Mouse (Mus musculus): ENCODE measurements around the gene Rev1. TPM values are rescaled to one million over a fixed set of nuclear protein-coding genes. Genes with fewer than 3 reads are reported as not detected.

Rev1 gene
- total RNA-seq (2021) = 10 to 100 TPM; 16.6 to 17.2 TPM
- long read RNA-seq, experiment 1, full-length matches to known transcripts = 7 of 17 reads
- long read RNA-seq, experiment 1, partial matches to known transcripts = 3 of 17 reads
- long read RNA-seq, experiment 1, other reads (novel, unspliced or antisense) = 7 of 17 reads
- long read RNA-seq, experiment 2, full-length matches to known transcripts = 6 of 15 reads
- long read RNA-seq, experiment 2, partial matches to known transcripts = 1 of 15 reads
- long read RNA-seq, experiment 2, other reads (novel, unspliced or antisense) = 8 of 15 reads

DNA sequence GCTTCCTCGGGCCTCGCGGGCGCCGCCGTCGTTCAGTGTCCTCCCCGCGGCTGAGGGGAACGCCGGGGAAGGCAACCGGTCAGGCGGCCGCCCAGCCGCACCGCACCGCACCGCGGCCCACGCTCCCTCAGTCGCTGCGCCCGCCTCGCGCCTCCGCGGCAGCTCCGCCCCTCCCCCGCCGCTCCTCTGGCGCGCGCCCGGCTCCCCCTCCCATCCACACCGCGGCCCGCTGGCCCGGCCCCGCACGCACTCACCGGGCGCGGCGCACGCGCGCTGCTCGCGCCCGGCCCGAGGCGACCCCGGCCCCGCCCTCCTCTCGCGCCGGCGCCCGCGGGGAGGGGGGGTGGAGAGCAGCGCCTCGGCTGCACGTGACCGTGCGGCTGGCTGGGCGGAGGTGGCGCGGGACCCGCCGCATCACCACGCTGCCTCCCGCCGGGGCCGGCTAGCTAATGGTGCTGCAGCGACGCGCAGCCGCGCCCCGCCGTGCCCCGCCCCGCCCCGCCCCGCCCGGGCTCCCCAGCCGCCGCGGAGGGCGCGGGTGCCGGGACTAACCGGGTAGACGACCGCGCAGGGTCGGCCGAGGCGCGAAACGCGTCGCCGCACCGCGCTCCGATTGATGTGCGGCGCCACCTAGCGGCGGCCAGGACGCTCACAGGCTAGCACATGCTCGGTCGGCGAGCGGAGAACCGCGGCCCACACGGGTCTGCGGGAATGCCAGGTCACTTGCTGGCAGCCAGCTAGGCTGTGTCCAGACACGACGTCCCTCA is at the start of gene Rev1:
TSS of gene Rev1 (minus strand) at position 301 of the 767 bp plus-strand sequence.
- intact Hi-C loops (cut with DNase I; ENCODE audit: low total_unique reads) = no loop called here
- peak; percentile 96 for DNase-seq

DNA sequence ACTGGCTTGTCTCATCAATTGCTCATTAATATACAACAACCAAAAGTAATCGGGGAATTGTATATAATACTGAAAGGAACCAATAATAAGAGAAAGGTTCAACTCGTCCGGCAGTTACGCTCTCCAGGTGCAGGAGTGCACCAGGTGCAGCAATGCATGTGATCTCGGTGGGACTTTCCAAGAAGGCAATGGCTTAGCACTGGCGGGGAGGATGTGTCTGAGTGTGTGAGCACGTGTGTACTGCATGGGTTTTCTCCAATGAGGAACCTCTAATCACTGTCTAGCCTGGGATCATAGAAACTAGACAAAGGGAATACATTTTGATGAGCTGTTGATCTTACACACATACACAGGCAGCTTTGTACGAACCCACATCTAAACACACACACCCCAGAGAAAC is 49.3 kb upstream of the Rev1 start:
- no peak for DNase-seq
- intact Hi-C loops (cut with DNase I; ENCODE audit: low total_unique reads) = no loop called here

GRCm38 (mm10) chr1:38176077-38176476 is 46.5 kb upstream of the Rev1 start:
- intact Hi-C loops (cut with DNase I; ENCODE audit: low total_unique reads) = no loop called here
- no peak for DNase-seq

- no peak for DNase-seq
- intact Hi-C loops (cut with DNase I; ENCODE audit: low total_unique reads) = no loop called here
These were observed 42.3 kb upstream of the Rev1 start for GRCm38 (mm10) chr1:38171874-38172273.

- DNase-seq = no peak
- intact Hi-C loops (cut with DNase I; ENCODE audit: low total_unique reads) = no loop called here
These were observed 36.1 kb upstream of the Rev1 start for GRCm38 (mm10) chr1:38165696-38166095.

- intact Hi-C loops (cut with DNase I; ENCODE audit: low total_unique reads) = no loop called here
- no peak for DNase-seq
These were observed 20.5 kb upstream of the Rev1 start for GRCm38 (mm10) chr1:38150086-38150485.

- intact Hi-C loops (cut with DNase I; ENCODE audit: low total_unique reads) = no loop called here
- DNase-seq = no peak
These were observed 16.4 kb upstream of the Rev1 start for GRCm38 (mm10) chr1:38146008-38146407.

DNA sequence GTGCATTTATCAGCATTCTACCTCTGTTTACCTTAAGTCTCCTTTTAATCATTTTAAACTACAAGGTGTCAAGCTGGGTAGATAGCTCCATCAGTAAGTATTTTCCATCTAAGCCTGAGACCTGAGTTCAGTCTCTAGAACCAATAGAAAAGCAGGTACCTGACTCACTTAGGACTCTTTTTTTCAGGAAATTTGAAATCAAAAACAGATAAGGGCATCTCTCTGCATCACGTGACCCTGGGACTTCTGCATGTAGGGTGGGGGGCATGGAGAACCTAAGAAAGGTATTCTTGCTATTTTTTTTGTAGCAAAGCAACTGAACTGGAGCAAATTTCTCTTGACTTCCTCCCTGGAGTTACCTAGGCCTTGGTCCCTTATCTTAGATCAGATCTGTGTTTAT is 11.8 kb upstream of the Rev1 start:
- no peak for DNase-seq
- intact Hi-C loops (cut with DNase I; ENCODE audit: low total_unique reads) = no loop called here

DNA sequence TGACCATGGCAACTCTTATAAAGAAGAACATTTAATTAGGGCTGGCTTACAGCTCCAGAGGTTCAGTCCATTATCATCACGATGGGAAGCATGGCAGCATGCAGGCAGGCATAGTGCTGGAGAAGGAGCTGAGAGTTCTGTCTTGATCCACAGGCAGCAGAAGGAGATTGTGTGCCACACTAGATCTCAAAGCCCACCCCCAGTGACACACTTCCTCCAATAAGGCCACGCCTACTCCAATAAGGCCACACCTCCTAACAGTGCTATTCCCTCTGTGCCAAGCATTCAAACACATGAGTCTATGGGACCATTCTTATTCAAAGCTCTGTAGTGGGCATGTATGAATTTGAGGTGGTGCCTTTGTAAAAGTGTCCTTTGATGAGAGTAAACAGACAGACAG is 11.3 kb upstream of the Rev1 start:
- intact Hi-C loops (cut with DNase I; ENCODE audit: low total_unique reads) = no loop called here
- DNase-seq = no peak

- intact Hi-C loops (cut with DNase I; ENCODE audit: low total_unique reads) = no loop called here
- DNase-seq = no peak
These were observed 9.8 kb upstream of the Rev1 start for GRCm38 (mm10) chr1:38139396-38139795.

GRCm38 (mm10) chr1:38132942-38133341 is 3.3 kb upstream of the Rev1 start:
- intact Hi-C loops (cut with DNase I; ENCODE audit: low total_unique reads) = no loop called here
- DNase-seq = no peak

GRCm38 (mm10) chr1:38130715-38131483 is 1.3 kb upstream of the Rev1 start:
- intact Hi-C loops (cut with DNase I; ENCODE audit: low total_unique reads) = no loop called here
- DNase-seq = no peak

DNA sequence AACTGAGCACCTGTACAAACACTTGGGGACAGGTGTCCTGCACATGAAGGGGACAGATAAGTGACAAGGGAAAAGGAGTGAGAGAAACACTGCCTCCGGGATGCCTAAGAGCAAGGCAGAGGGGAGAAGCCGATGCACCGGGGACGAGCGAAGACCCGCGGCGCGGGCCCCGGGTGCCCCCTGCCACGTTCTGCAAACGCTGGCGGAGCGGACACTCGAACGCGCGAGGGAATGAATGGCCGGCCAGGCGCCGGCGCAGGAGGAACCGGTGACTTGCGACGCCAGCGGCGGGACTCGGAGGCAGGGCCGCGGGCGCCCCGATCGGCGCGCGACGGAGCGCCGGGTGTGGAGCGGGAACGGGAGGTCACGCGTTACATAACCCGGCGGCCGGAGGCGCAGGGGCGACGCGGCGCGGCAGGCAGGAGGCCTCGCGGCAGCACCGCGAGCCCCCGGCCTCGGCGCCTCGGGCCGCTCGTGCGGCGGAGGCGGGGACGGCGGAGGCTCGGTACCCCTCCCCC is 623 bp downstream of the Rev1 start:
- intact Hi-C loops (cut with DNase I; ENCODE audit: low total_unique reads) = no loop called here
- peak; percentile 58 for DNase-seq

- DNase-seq = no peak
- intact Hi-C loops (cut with DNase I; ENCODE audit: low total_unique reads) = no loop called here
These were observed 2.6 kb downstream of the Rev1 start for GRCm38 (mm10) chr1:38127036-38127435.

DNA sequence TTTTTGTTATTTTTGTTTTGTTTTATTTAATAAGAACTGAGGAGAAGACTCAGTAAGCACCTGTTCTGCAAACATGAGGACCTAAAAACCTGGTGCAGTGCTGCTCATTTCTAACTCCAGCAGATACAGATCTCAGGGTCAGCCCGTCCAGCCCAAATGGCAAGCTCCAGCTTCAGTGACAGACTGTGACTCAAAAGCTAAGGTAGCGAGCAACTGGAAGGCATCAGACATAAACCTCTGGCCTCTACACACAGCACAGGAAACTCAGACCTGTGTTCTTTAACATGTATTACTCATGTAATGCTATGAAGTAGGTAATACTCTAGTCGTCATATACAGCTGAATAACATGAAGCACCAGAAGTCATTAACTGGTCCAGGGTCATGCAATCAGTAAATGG is 3.2 kb downstream of the Rev1 start:
- intact Hi-C loops (cut with DNase I; ENCODE audit: low total_unique reads) = no loop called here
- no peak for DNase-seq

GRCm38 (mm10) chr1:38124261-38124660 is 5.3 kb downstream of the Rev1 start:
- intact Hi-C loops (cut with DNase I; ENCODE audit: low total_unique reads) = no loop called here
- DNase-seq = no peak

DNA sequence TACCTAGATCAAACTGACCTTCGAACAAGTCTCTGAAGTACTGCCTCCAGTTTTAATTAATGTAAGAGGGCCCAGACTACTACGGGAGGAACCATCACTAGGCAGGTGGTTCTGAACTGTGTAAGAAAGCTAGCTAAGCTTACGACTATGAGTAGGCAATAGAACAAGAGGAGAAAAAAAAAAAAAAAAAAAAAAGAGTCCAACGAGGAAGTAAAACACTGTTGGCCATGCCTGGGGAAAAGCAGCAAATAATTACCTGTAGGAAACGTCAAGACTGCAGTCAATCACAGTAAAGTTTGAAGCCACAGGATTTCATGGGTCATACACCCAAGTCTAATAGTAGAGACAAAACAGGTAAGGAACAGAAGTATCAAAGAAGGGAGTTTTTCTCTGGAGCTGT is 8.7 kb downstream of the Rev1 start:
- intact Hi-C loops (cut with DNase I; ENCODE audit: low total_unique reads) = no loop called here
- DNase-seq = no peak

GRCm38 (mm10) chr1:38118624-38119023 is 11.0 kb downstream of the Rev1 start:
- intact Hi-C loops (cut with DNase I; ENCODE audit: low total_unique reads) = no loop called here
- no peak for DNase-seq

DNA sequence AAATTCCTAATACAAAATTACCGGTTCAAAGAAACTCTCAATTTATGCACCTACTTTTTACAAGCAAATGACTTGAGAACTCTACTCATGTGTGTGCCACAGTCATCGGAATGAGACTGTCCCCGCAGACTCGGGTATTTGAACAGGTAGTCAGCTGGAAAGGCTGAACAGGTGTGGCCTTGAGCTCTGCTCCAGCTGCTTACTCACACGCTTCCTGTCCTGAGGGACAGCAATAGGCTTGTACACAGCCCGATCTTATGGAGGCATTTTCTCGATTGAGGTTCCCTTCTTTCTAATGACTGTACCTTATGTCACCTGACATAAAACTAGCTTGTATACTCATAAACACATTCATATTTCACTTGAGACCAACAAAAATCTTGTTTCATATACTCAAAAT is 19.8 kb downstream of the Rev1 start:
- DNase-seq = no peak
- intact Hi-C loops (cut with DNase I; ENCODE audit: low total_unique reads) = no loop called here

DNA sequence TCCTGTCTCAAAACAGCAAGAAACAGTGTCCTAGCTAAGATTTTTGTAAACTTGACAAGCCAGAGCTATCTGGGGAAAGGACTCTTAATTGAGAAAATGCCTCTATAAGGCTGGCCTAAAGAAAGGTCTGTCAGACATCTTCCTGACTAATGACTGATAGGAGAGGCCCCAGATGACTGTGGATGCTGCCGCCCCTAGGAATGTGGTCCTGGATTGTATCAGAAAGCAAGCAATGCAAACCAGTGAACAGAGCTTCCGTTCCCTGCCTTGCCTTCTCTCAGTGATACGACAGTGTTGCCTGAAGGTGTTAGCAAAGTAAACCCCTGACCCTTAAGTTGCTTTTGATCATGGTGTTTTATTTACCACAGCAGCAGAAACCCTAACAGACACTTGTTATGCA is 25.8 kb downstream of the Rev1 start:
- intact Hi-C loops (cut with DNase I; ENCODE audit: low total_unique reads) = no loop called here
- no peak for DNase-seq

Measured in gastrocnemius, postnatal 14 days (tissue).